Mouse (Mus musculus): ENCODE data around the gene Gria1.

DNA sequence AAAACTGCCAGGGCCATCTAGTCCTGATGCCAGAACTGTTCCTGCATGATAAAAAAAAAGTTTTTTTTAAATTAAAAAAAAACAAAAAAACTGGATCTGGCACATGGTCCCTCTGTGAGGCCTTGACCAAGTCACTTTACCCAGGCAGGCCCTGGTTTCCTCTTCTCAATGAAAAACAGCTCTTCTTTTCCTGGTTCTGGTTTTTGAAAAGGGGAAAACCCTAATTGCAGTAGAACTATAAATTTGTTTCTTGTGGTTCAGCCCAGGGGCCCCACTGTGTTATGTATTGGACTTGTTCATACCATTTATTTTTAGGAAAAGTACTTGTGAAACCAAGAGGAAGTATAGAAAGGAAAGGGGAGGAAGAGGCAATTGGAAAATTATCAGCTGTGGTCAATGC is 232.6 kb downstream of the Gria1 start:
- TF ChIP-seq CTCF (IDR thresholded peaks at IDR 0.05) (no peak), POLR2A (IDR thresholded peaks at IDR 0.05; ENCODE audit: insufficient read depth, low read depth, low read length) (no peak), EP300 (IDR thresholded peaks at IDR 0.05; ENCODE audit: insufficient read depth, low read depth, low read length) (no peak)
